Mouse (Mus musculus) forebrain, embryonic 14.5 days (tissue): ENCODE results near the gene 5730480H06Rik. TPM values are rescaled to one million over a fixed set of nuclear protein-coding genes. Genes with fewer than 3 reads are reported as not detected.

Source experiments
- ATAC-seq: fragments of 200-750 bp; cut with Nextera tagmentation; 2 replicates; pipeline ENCODE4 v1.8.0; 2017; ENCODE audit warnings: mild to moderate bottlenecking, moderate library complexity
- DNase-seq: peaks from one replicate; pipeline ENCODE4 v3.0.0-alpha.2; 2015; ENCODE audit warnings: low spot score
- H3K27ac ChIP-seq: fragments of 300-500 bp; sonication (generic); 2 replicates; pipeline ENCODE4 v1.5.1; 2014; ENCODE audit warnings: low read depth, mild to moderate bottlenecking, control low read depth, low read length, moderate library complexity
- H3K27me3 ChIP-seq: fragments of 300-500 bp; sonication (generic); replicated peaks from 2 replicates; pipeline ENCODE4 v1.6.1; 2014; ENCODE audit warnings: low read length, control low read depth, mixed read lengths; ENCODE audit not compliant: control insufficient read depth, insufficient read depth
- H3K36me3 ChIP-seq: fragments of 300-500 bp; sonication (generic); 2 replicates; pipeline ENCODE4 v1.6.1; 2014; ENCODE audit warnings: low read length, control low read depth; ENCODE audit not compliant: control insufficient read depth, insufficient read depth
- H3K4me1 ChIP-seq: fragments of 300-500 bp; sonication (generic); 2 replicates; pipeline ENCODE4 v1.6.1; 2014; ENCODE audit warnings: antibody characterized with exemption, low read length, control low read depth; ENCODE audit not compliant: control insufficient read depth, insufficient read depth
- H3K4me2 ChIP-seq: fragments of 300-500 bp; sonication (generic); 2 replicates; pipeline ENCODE4 v1.6.1; 2014; ENCODE audit warnings: mild to moderate bottlenecking, control low read depth, low read length
- H3K4me3 ChIP-seq: fragments of 300-500 bp; sonication (generic); 2 replicates; pipeline ENCODE4 v1.5.1; 2014; ENCODE audit warnings: low read depth, low read length, control low read depth
- H3K9ac ChIP-seq: fragments of 300-500 bp; sonication (generic); 2 replicates; pipeline ENCODE4 v1.6.1; 2014; ENCODE audit warnings: mild to moderate bottlenecking, low read length, control low read depth, moderate library complexity
- H3K9me3 ChIP-seq: fragments of 300-500 bp; sonication (generic); replicated peaks from 2 replicates; pipeline ENCODE4 v1.6.1; 2016; ENCODE audit warnings: low read length, control low read depth, mixed read lengths; ENCODE audit not compliant: control insufficient read depth
- WGBS: fragments of 180-500 bp; shearing (Covaris S2); extraction: QIAGEN DNeasy Blood & Tissue Kit; methylation state at CpG from one replicate; pipeline ENCODE4 v1.1.7; 2014; 5-methylcytosine and 5-hydroxymethylcytosine counted together
- polyA plus RNA-seq: library from polyadenylated mRNA; unstranded; fragments of >200 nt; fragmentation: Nextera tagmentation; extraction: Ambion mirVana; gene quantifications from 2 replicates; pipeline ENCODE4 v1.2.1, GENCODE M21; 2014

The 5730480H06Rik gene
- polyA plus RNA-seq, 1 experiment from 2014 or later = 20.2 TPM

DNA sequence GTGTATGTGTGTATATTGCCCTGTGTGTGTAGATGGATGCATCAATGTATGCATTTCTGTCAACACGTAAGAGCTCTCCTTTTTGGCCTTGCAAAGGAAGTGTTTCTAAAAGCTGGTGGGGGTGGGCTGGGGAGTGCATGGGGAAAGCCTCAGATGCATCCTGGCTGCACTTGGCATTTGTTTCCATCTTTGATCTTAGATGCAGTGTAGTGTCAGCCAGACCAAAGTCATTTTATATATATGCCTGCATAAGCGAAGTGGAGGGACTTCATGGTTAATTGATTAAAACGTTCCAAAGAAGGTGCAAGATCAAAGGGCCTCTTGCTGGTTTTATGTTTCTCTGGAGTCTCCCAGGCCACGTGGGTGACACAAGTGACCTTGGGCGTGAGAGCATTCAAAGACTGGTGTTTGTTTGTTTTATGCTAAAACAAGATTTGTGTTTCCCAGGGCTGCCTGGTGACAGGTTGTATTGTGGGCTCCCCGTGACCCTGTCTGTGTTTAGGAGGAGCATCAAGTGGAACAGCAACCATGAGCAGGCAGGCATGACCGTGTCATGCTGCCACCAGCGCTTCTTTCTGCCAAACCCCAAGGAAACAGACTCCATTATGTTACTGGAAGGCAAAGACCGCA is 6.2 kb downstream of the 5730480H06Rik start:
- no peak for DNase-seq
- ATAC-seq = no peak
- Histone ChIP-seq H3K4me3 (no peak overlapping the region), H3K27ac (no peak overlapping the region), H3K36me3 (no peaks in the 10 kb centered on the region), H3K4me1 (no peaks in the 10 kb centered on the region), H3K9ac (no peak overlapping the region), H3K9me3 (no peaks in the 10 kb centered on the region), H3K4me2 (no peak overlapping the region), H3K27me3 (no peaks in the 10 kb centered on the region)
- 54% methylated on average over 9 of the region's 9 CpGs for WGBS

DNA sequence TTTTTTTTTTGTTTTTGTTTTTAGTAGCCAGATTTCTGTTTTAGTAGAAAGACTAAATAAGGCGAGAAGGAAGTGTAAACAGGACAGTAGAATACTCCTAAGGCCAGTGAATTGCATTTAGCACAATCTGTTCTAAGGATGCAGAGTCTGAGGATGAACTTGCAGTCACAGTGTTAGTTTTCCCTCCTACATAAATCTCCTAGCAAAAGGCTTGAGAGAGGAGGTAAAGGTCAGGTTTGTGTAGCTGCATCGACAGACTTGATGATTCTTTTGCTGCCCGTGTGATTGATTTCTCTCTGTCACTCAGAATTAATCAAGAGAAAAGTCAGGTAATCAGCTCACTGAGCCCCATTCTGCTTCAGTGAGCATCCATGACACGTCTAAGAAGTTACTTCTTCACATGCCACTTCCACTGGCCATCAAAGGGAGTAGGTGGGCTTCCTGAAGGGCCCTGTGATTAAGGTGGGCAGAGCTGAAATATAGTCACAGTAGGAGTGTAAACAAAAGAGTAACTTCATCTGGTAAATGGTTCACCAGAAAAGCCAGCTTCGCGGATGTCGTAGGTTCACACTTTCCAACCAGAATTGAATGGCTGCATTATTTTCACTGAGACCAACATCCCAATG is 13.2 kb downstream of the 5730480H06Rik start:
- Histone ChIP-seq H3K9ac (no peak overlapping the region), H3K27me3 (no peaks in the 10 kb centered on the region), H3K36me3 (no peaks in the 10 kb centered on the region), H3K4me1 (no peaks in the 10 kb centered on the region), H3K4me2 (no peak overlapping the region), H3K27ac (no peak overlapping the region), H3K4me3 (no peak overlapping the region), H3K9me3 (no peaks in the 10 kb centered on the region)
- DNase-seq (no peak), ATAC-seq (no peak)
- 55% methylated on average over 7 of the region's 7 CpGs for WGBS

DNA sequence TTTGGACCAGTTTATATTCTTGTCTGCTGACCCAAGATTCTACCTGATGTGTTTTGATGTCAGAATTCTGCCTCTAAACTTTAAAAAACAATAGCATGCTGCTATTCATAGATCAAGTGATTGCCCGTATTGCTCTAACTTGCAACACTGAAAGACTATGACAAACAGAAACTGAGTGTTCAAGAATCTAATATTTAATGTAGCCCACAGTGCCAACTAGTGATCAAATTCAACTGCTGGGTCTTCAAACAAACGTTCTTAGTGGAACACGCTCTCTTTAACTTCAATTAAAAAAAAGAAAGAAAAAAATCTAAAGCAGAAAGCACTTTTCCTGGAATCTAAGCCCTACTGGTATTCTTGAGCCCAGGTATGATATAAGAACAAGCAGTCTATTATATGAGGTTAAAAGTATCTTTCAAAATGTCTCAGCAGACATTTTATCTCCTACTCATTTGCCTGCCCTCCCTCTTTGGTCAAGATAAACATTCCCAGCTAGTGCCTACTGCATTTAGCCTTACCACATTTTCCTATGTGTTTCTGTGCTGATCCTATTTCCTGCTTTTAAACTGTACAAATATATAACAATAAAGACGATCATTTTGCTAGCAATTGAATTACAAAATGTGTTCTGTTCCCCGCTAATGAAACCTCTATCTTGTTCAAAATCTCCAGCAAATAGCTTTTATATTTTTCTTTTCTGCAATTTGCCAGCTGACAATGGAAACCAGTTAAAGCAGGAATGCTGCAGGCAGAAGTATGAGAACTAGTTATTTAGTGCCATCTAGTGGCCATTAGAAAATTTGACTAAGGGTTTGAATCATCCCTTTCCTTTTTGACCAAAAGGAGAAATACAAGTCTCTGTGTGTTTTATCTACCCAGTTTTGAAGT is 17.6 kb downstream of the 5730480H06Rik start:
- Histone ChIP-seq H3K4me1 (no peaks in the 10 kb centered on the region), H3K9me3 (no peaks in the 10 kb centered on the region), H3K36me3 (no peaks in the 10 kb centered on the region), H3K4me3 (no peak overlapping the region), H3K27ac (no peak overlapping the region), H3K27me3 (no peaks in the 10 kb centered on the region), H3K9ac (no peak overlapping the region), H3K4me2 (no peak overlapping the region)
- 48% methylated on average over 5 of the region's 5 CpGs for WGBS
- ATAC-seq = peak; percentile 91
- peak; percentile 83 for DNase-seq

DNA sequence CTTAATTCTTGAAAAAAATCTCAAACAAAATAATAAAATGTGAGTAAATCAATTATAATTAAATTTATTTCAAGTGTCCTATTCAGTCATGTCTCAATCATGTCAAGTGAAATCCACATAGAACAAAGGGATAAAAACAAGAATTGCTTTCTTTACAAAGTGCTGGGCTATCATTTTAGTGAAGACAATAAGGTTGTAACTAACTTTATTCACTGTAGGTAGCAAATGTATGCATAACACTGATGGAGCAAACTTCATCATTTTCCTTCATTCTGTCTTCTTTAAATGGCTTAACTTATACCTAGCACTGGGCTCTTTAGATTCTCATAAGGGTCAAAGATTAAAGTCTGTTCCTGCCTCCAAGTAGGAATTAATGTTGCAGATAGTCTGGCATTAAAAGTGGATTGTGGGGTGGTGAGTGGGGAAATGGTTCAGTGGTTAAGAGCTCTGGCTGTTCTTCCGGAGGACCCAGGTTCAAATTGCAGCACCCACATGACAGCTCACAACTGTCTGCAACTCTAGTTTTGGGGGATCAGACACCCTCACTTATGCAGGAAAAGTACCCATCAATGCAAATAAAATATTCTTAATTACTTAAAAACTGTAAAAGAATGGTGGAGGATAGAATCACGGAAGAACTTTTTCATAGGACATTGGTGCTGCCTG is 18.4 kb downstream of the 5730480H06Rik start:
- no peak overlapping the region for H3K9ac ChIP-seq
- H3K4me1 ChIP-seq = no peaks in the 10 kb centered on the region
- H3K9me3 ChIP-seq = no peaks in the 10 kb centered on the region
- no peak overlapping the region for H3K4me2 ChIP-seq
- H3K36me3 ChIP-seq = no peaks in the 10 kb centered on the region
- H3K4me3 ChIP-seq = no peak overlapping the region
- no peaks in the 10 kb centered on the region for H3K27me3 ChIP-seq
- H3K27ac ChIP-seq = no peak overlapping the region
- ATAC-seq = peak; percentile 18; the same call in 1 of the 2 replicates
- no peak for DNase-seq
- WGBS = 93% methylated on average over 2 of the region's 2 CpGs

DNA sequence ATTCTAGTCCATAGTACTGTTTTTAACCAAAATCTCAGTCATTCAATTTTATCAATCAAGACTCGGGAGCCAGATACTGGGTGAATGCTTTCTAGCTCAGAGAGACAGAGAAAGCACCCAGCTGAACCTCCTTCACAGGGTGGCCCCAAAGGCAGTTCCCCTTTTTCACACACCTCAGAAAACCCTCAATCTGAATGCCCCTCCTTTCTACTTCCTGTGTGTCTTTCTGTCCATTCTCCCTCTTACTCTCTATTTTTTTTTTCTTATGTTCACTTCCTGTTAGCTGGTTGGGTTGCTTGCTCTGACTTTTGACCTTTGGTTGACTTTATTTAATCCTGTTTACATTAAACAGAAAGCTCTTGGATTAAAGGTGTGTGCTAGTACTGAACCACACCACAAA is 21.6 kb downstream of the 5730480H06Rik start:
- no peak overlapping the region for H3K4me3 ChIP-seq
- H3K27ac ChIP-seq = no peak overlapping the region
- H3K9ac ChIP-seq = no peak overlapping the region
- ATAC-seq (no peak), DNase-seq (no peak)
- WGBS = 86% methylated on average over 1 of the region's 1 CpGs
- H3K9me3 ChIP-seq = no peaks in the 10 kb centered on the region
- H3K36me3 ChIP-seq = no peaks in the 10 kb centered on the region
- H3K4me2 ChIP-seq = no peak overlapping the region
- no peaks in the 10 kb centered on the region for H3K4me1 ChIP-seq
- H3K27me3 ChIP-seq = no peaks in the 10 kb centered on the region

DNA sequence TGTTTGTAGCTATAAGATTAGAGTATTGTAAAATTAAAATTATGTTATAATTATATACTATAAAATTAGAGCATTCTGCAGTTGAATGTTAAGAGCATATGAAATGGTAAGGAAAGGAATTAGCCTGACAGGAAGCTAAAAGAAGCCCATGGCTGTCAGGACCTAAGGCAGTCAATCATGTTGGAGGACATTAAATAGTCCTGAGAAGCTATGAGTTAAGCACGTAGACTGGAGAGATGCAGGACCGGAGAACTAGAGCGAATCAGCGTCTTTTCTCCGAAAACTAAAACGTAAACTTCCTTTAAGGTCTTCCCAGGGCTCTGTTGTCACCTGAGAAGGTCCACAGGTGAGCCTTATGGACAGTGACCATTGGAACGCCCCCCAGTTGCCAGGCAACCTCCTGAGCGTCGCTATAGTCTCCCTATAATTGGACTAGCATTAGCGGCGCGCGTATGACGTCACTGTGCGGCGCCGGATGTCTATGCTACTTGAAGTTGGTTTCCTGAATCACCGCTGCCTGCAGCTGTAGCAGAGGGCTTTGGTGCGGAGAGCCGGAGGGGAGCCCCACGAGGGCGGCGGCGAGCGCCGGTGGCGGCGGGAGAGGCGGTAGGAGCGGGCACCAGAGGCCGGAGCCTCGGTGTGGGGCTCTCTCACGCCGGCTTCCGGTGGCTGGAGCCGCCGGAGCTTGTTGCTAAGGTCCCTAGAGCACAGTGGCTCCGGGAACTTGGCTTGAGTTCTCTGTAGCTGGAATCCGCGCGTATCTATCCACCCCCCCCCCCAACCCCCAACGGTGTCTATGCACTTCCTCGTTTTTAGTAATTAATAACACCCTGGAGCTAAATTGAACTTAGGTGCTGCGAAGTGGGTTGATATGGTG is 44.4 kb downstream of the 5730480H06Rik start:
- Histone ChIP-seq H3K27me3 (no peaks in the 10 kb centered on the region), H3K9me3 (no peaks in the 10 kb centered on the region), H3K4me1 (peaks cover 4% of the 10 kb centered on the region; the same call in 1 of the 2 replicates), H3K9ac (peak overlapping the region; percentile 70), H3K36me3 (peaks cover 14% of the 10 kb centered on the region), H3K4me3 (peak overlapping the region; percentile 81), H3K27ac (0 out of 2 replicates have a peak overlapping the region, but pooled peaks have one; percentile 48), H3K4me2 (peak overlapping the region; percentile 61)
- under 1% methylated on average over 44 of the region's 44 CpGs for WGBS
- ATAC-seq = peak; percentile 100
- DNase-seq = peak; percentile 98

DNA sequence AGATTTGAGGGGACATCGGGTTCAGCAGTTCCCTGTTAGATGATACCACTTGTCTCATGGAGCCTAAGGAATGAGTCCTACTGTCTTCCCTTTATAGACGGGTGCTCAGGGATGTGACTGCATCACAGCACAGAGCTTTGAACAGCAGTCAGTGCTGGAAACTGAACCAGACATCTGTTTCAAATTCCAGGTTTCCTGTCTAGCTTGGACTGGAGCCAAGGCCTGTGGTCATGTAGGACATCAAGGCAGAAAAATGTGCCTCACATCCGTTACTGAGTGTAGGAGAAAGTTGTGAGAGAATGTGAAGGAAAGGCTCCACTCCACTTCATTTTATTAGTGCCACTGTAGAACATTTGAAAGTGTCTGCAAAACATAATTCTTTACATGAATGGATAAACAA is 74.7 kb downstream of the 5730480H06Rik start:
- Histone ChIP-seq H3K9me3 (no peaks in the 10 kb centered on the region), H3K4me3 (no peak overlapping the region), H3K9ac (no peak overlapping the region), H3K36me3 (peaks cover 10% of the 10 kb centered on the region), H3K27me3 (no peaks in the 10 kb centered on the region), H3K27ac (no peak overlapping the region), H3K4me1 (no peaks in the 10 kb centered on the region), H3K4me2 (no peak overlapping the region)
- 83% methylated on average over 3 of the region's 3 CpGs for WGBS
- peak; percentile 11 for DNase-seq
- no peak for ATAC-seq

DNA sequence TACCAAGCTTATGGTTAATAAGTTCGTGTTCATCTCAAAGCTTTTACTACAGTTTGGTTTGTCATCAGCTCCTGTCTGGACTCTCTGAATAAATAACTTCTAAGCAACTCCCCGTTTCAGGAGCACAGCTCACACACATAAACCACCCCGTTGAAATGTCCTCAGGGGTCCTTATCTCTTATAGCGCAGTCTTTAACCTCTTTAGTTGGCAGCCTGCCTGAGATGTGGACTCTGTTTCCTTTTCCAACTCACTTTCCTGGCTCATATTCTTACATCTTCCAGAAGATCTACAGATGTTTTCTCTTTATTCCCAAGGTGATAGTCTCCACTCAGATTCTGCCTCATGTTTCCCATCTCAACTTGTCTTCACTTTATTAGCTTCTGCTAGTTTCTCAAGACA is 80.5 kb downstream of the 5730480H06Rik start:
- Histone ChIP-seq H3K4me1 (no peaks in the 10 kb centered on the region), H3K36me3 (no peaks in the 10 kb centered on the region), H3K4me3 (no peak overlapping the region), H3K27ac (no peak overlapping the region), H3K27me3 (no peaks in the 10 kb centered on the region), H3K9me3 (no peaks in the 10 kb centered on the region), H3K9ac (no peak overlapping the region), H3K4me2 (no peak overlapping the region)
- 88% methylated on average over 4 of the region's 4 CpGs for WGBS
- ATAC-seq (no peak), DNase-seq (no peak)
